Mouse (Mus musculus): ENCODE measurements around the gene Noxo1.
"Not testable (repeated sequence)": the region's sequence is repeated elsewhere in the genome, so short reads cannot be mapped to it uniquely, and the experiment has no call there.

The Noxo1 gene

GRCm38 (mm10) chr17:24677500-24678080 lies 18.4 kb upstream of the Noxo1 start:
- no peak for DNase-seq

- DNase-seq, result peak; percentile 50 to 52
Observed at GRCm38 (mm10) chr17:24686514-24686913, 9.5 kb upstream of the Noxo1 start.

GRCm38 (mm10) chr17:24687146-24687595 lies 8.9 kb upstream of the Noxo1 start:
- DNase-seq, result peak; percentile 54 to 58

GRCm38 (mm10) chr17:24687599-24687998 lies 8.4 kb upstream of the Noxo1 start:
- no peak for DNase-seq

GRCm38 (mm10) chr17:24689251-24690081 lies 6.6 kb upstream of the Noxo1 start, which contains the start of gene Syngr3:
Gene Syngr3, minus strand, starts transcription at chr17:24689955.
- peak; percentile 84 to 85 for DNase-seq

GRCm38 (mm10) chr17:24692385-24692784 lies 3.6 kb upstream of the Noxo1 start:
- DNase-seq, result no peak

- no peak for DNase-seq
Observed at GRCm38 (mm10) chr17:24695326-24696010, 566 bp upstream of the Noxo1 start.

GRCm38 (mm10) chr17:24697985-24698384 lies 2.0 kb downstream of the Noxo1 start:
- DNase-seq, result no peak

- DNase-seq, result no peak
Observed at GRCm38 (mm10) chr17:24698715-24699114, 2.7 kb downstream of the Noxo1 start.

- DNase-seq, result no peak
Observed at GRCm38 (mm10) chr17:24699473-24699872, 3.4 kb downstream of the Noxo1 start.

GRCm38 (mm10) chr17:24701251-24701650 lies 5.2 kb downstream of the Noxo1 start:
- DNase-seq, result no peak

- no peak for DNase-seq
Observed at GRCm38 (mm10) chr17:24705821-24706220, 9.8 kb downstream of the Noxo1 start.

GRCm38 (mm10) chr17:24706982-24707800 lies 11.2 kb downstream of the Noxo1 start, which contains the start of gene Tbl3:
Gene Tbl3, minus strand, starts transcription at chr17:24707660.
- peak; percentile 98 for DNase-seq

GRCm38 (mm10) chr17:24707801-24708425 lies 11.9 kb downstream of the Noxo1 start:
- DNase-seq, result no peak

- DNase-seq, result no peak
Observed at GRCm38 (mm10) chr17:24708646-24709045, 12.6 kb downstream of the Noxo1 start.

GRCm38 (mm10) chr17:24715556-24715955 lies 19.5 kb downstream of the Noxo1 start:
- DNase-seq, result no peak

- DNase-seq, result no peak
Observed at GRCm38 (mm10) chr17:24716166-24716682, 20.2 kb downstream of the Noxo1 start.

GRCm38 (mm10) chr17:24717943-24718342 lies 21.9 kb downstream of the Noxo1 start, which contains the start of the genes Rnf151 and Rps2:
Gene Rnf151, minus strand, starts transcription at chr17:24718063.
Gene Rps2, plus strand, starts transcription at chr17:24718116.
- no peak for DNase-seq

GRCm38 (mm10) chr17:24718938-24719337 lies 22.9 kb downstream of the Noxo1 start:
- not testable (repeated sequence) for DNase-seq

- peak; percentile 99 for DNase-seq
Observed at GRCm38 (mm10) chr17:24719494-24720222, 23.6 kb downstream of the Noxo1 start.

GRCm38 (mm10) chr17:24720616-24721015 lies 24.6 kb downstream of the Noxo1 start:
- DNase-seq, result not testable (repeated sequence)

All from cerebellum, postnatal 10 days (tissue).